Mouse (Mus musculus): ENCODE data around the gene Ano1.

Ano1 gene

GRCm38 (mm10) chr7:144768845-144769244 lies 17.1 kb upstream of the Ano1 start:
- no peak for DNase-seq (ENCODE audit: low spot score in 2 of 2)

- DNase-seq (ENCODE audit: low spot score in 2 of 2), result no peak
Observed at GRCm38 (mm10) chr7:144764537-144765282, 12.9 kb upstream of the Ano1 start.

GRCm38 (mm10) chr7:144764013-144764412 lies 12.2 kb upstream of the Ano1 start:
- no peak for DNase-seq (ENCODE audit: low spot score in 2 of 2)

- DNase-seq (ENCODE audit: low spot score in 2 of 2), result no peak
Observed at GRCm38 (mm10) chr7:144762496-144763235, 10.9 kb upstream of the Ano1 start.

GRCm38 (mm10) chr7:144760228-144760627 lies 8.5 kb upstream of the Ano1 start:
- DNase-seq (ENCODE audit: low spot score in 2 of 2), result no peak

GRCm38 (mm10) chr7:144759455-144759854 lies 7.7 kb upstream of the Ano1 start:
- no peak for DNase-seq (ENCODE audit: low spot score in 2 of 2)

GRCm38 (mm10) chr7:144755511-144756378 lies 4.0 kb upstream of the Ano1 start:
- DNase-seq (ENCODE audit: low spot score in 2 of 2), result no peak

- DNase-seq (ENCODE audit: low spot score in 2 of 2), result no peak
Observed at GRCm38 (mm10) chr7:144754722-144755121, 2.9 kb upstream of the Ano1 start.

GRCm38 (mm10) chr7:144753657-144754031 lies 1.9 kb upstream of the Ano1 start:
- DNase-seq (ENCODE audit: low spot score in 2 of 2), result no peak

GRCm38 (mm10) chr7:144752919-144753656 lies 1.3 kb upstream of the Ano1 start:
- no peak for DNase-seq (ENCODE audit: low spot score in 2 of 2)

- DNase-seq (ENCODE audit: low spot score in 2 of 2), result no peak
Observed at GRCm38 (mm10) chr7:144747756-144748155, 4.0 kb downstream of the Ano1 start.

GRCm38 (mm10) chr7:144746466-144746865 lies 5.3 kb downstream of the Ano1 start:
- DNase-seq (ENCODE audit: low spot score in 2 of 2), result no peak

- DNase-seq (ENCODE audit: low spot score in 2 of 2), result no peak
Observed at GRCm38 (mm10) chr7:144743874-144744273, 7.9 kb downstream of the Ano1 start.

GRCm38 (mm10) chr7:144740643-144741042 lies 11.1 kb downstream of the Ano1 start:
- no peak for DNase-seq (ENCODE audit: low spot score in 2 of 2)

- no peak for DNase-seq (ENCODE audit: low spot score in 2 of 2)
Observed at GRCm38 (mm10) chr7:144739810-144740209, 12.0 kb downstream of the Ano1 start.

GRCm38 (mm10) chr7:144738357-144738798 lies 13.4 kb downstream of the Ano1 start:
- DNase-seq (ENCODE audit: low spot score in 2 of 2), result no peak

- no peak for DNase-seq (ENCODE audit: low spot score in 2 of 2)
Observed at GRCm38 (mm10) chr7:144731897-144732291, 19.9 kb downstream of the Ano1 start.

GRCm38 (mm10) chr7:144731182-144731896 lies 20.4 kb downstream of the Ano1 start:
- no peak for DNase-seq (ENCODE audit: low spot score in 2 of 2)

- DNase-seq (ENCODE audit: low spot score in 2 of 2), result no peak
Observed at GRCm38 (mm10) chr7:144724283-144724682, 27.5 kb downstream of the Ano1 start.

- no peak for DNase-seq (ENCODE audit: low spot score in 2 of 2)
Observed at GRCm38 (mm10) chr7:144719956-144720355, 31.8 kb downstream of the Ano1 start.

GRCm38 (mm10) chr7:144717736-144718135 lies 34.0 kb downstream of the Ano1 start:
- no peak for DNase-seq (ENCODE audit: low spot score in 2 of 2)

Measured in right cerebral cortex, adult 2 months (tissue).